Mouse (Mus musculus): ENCODE data around the gene Rgr.
A peak's percentile ranks its signal among the peaks of the same experiment; 100 is the strongest.

Gene Rgr

GRCm38 (mm10) chr14:37048914-37049410 is at the start of gene Rgr:
Gene Rgr, minus strand, starts transcription at chr14:37048964.
- no peaks in the 10 kb centered on the region for H3K36me3 ChIP-seq (ENCODE audit: insufficient read depth, low read length)
- H3K27me3 ChIP-seq (ENCODE audit: insufficient read depth, low read length): no peaks in the 10 kb centered on the region
- no peaks in the 10 kb centered on the region for H3K4me1 ChIP-seq (replicated peaks; ENCODE audit: low read depth, low read length)
- H3K9me3 ChIP-seq (ENCODE audit: low read length): no peaks in the 10 kb centered on the region
- no peak for TF ChIP-seq NANOG (IDR thresholded peaks at IDR 0.05; ENCODE audit: borderline replicate concordance, low read length)
- no peak for TF ChIP-seq CTCF (conservative IDR thresholded peaks at IDR 0.05; ENCODE audit: low read length)
- no peak for TF ChIP-seq POU5F1 (IDR thresholded peaks at IDR 0.05; ENCODE audit: borderline replicate concordance, low read length)
- no peak within 1 kb of the TSS for H3K4me3 ChIP-seq (replicated peaks; ENCODE audit: low read length)

- peaks cover 55% of the 10 kb centered on the region for H3K4me1 ChIP-seq (replicated peaks; ENCODE audit: low read depth, low read length)
- peak within 1 kb of the TSS; percentile 78 for H3K4me3 ChIP-seq (replicated peaks; ENCODE audit: low read length)
- no peaks in the 10 kb centered on the region for H3K9me3 ChIP-seq (ENCODE audit: low read length)
- H3K36me3 ChIP-seq (ENCODE audit: insufficient read depth, low read length): 0 out of 2 replicates have a peak, but pooled peaks cover 8% of the 10 kb centered on the region
- H3K27me3 ChIP-seq (ENCODE audit: insufficient read depth, low read length): peaks cover 35% of the 10 kb centered on the region
- no peak for TF ChIP-seq POU5F1 (IDR thresholded peaks at IDR 0.05; ENCODE audit: borderline replicate concordance, low read length)
- TF ChIP-seq NANOG (IDR thresholded peaks at IDR 0.05; ENCODE audit: borderline replicate concordance, low read length): no peak
- TF ChIP-seq CTCF (conservative IDR thresholded peaks at IDR 0.05; ENCODE audit: low read length): no peak
Measured at GRCm38 (mm10) chr14:37097956-37098530, 49.3 kb upstream of the Rgr start, which contains the start of gene Cdhr1. Gene Cdhr1, minus strand, starts transcription at chr14:37098347.

- H3K27me3 ChIP-seq (ENCODE audit: insufficient read depth, low read length): peaks cover 30% of the 10 kb centered on the region
- H3K9me3 ChIP-seq (ENCODE audit: low read length): no peaks in the 10 kb centered on the region
- peaks cover 55% of the 10 kb centered on the region for H3K4me1 ChIP-seq (replicated peaks; ENCODE audit: low read depth, low read length)
- H3K36me3 ChIP-seq (ENCODE audit: insufficient read depth, low read length): peaks cover 22% of the 10 kb centered on the region
- TF ChIP-seq POU5F1 (IDR thresholded peaks at IDR 0.05; ENCODE audit: borderline replicate concordance, low read length) (no peak), NANOG (IDR thresholded peaks at IDR 0.05; ENCODE audit: borderline replicate concordance, low read length) (no peak), CTCF (conservative IDR thresholded peaks at IDR 0.05; ENCODE audit: low read length) (no peak)
- H3K4me3 ChIP-seq (replicated peaks; ENCODE audit: low read length): peak overlapping the region; percentile 10; the same call in 1 of the 2 replicates
Measured at GRCm38 (mm10) chr14:37095556-37095955, 46.8 kb upstream of the Rgr start.

- TF ChIP-seq CTCF (conservative IDR thresholded peaks at IDR 0.05; ENCODE audit: low read length) (no peak), POU5F1 (IDR thresholded peaks at IDR 0.05; ENCODE audit: borderline replicate concordance, low read length) (no peak), NANOG (IDR thresholded peaks at IDR 0.05; ENCODE audit: borderline replicate concordance, low read length) (no peak)
- peaks cover 34% of the 10 kb centered on the region for H3K36me3 ChIP-seq (ENCODE audit: insufficient read depth, low read length)
Measured at GRCm38 (mm10) chr14:37094436-37094835, 45.7 kb upstream of the Rgr start.

GRCm38 (mm10) chr14:37083755-37084154 is 35.0 kb upstream of the Rgr start:
- Histone ChIP-seq H3K27me3 (ENCODE audit: insufficient read depth, low read length) (no peaks in the 10 kb centered on the region), H3K4me1 (replicated peaks; ENCODE audit: low read depth, low read length) (no peaks in the 10 kb centered on the region), H3K4me3 (replicated peaks; ENCODE audit: low read length) (no peak overlapping the region), H3K9me3 (ENCODE audit: low read length) (peaks cover 12% of the 10 kb centered on the region), H3K36me3 (ENCODE audit: insufficient read depth, low read length) (peaks cover 55% of the 10 kb centered on the region)
- TF ChIP-seq POU5F1 (IDR thresholded peaks at IDR 0.05; ENCODE audit: borderline replicate concordance, low read length) (no peak), NANOG (IDR thresholded peaks at IDR 0.05; ENCODE audit: borderline replicate concordance, low read length) (no peak)

More at GRCm38 (mm10) chr14:37094436-37094835, 45.7 kb upstream of the Rgr start:
- Histone ChIP-seq H3K4me1 (replicated peaks; ENCODE audit: low read depth, low read length) (peaks cover 54% of the 10 kb centered on the region), H3K4me3 (replicated peaks; ENCODE audit: low read length) (no peak overlapping the region), H3K27me3 (ENCODE audit: insufficient read depth, low read length) (peaks cover 28% of the 10 kb centered on the region), H3K9me3 (ENCODE audit: low read length) (no peaks in the 10 kb centered on the region)

- H3K27me3 ChIP-seq (ENCODE audit: insufficient read depth, low read length): no peaks in the 10 kb centered on the region
- H3K9me3 ChIP-seq (ENCODE audit: low read length): peaks cover 10% of the 10 kb centered on the region
- no peaks in the 10 kb centered on the region for H3K4me1 ChIP-seq (replicated peaks; ENCODE audit: low read depth, low read length)
- H3K36me3 ChIP-seq (ENCODE audit: insufficient read depth, low read length): peaks cover 40% of the 10 kb centered on the region
- TF ChIP-seq CTCF (conservative IDR thresholded peaks at IDR 0.05; ENCODE audit: low read length) (no peak), NANOG (IDR thresholded peaks at IDR 0.05; ENCODE audit: borderline replicate concordance, low read length) (no peak), POU5F1 (IDR thresholded peaks at IDR 0.05; ENCODE audit: borderline replicate concordance, low read length) (no peak)
- no peak overlapping the region for H3K4me3 ChIP-seq (replicated peaks; ENCODE audit: low read length)
Measured at GRCm38 (mm10) chr14:37080724-37081123, 32.0 kb upstream of the Rgr start.

- H3K36me3 ChIP-seq (ENCODE audit: insufficient read depth, low read length): no peaks in the 10 kb centered on the region
- no peaks in the 10 kb centered on the region for H3K9me3 ChIP-seq (ENCODE audit: low read length)
- H3K27me3 ChIP-seq (ENCODE audit: insufficient read depth, low read length): no peaks in the 10 kb centered on the region
- no peaks in the 10 kb centered on the region for H3K4me1 ChIP-seq (replicated peaks; ENCODE audit: low read depth, low read length)
- TF ChIP-seq CTCF (conservative IDR thresholded peaks at IDR 0.05; ENCODE audit: low read length): no peak
- TF ChIP-seq NANOG (IDR thresholded peaks at IDR 0.05; ENCODE audit: borderline replicate concordance, low read length): no peak
- no peak for TF ChIP-seq POU5F1 (IDR thresholded peaks at IDR 0.05; ENCODE audit: borderline replicate concordance, low read length)
- no peak overlapping the region for H3K4me3 ChIP-seq (replicated peaks; ENCODE audit: low read length)
Measured at GRCm38 (mm10) chr14:37068516-37068915, 19.8 kb upstream of the Rgr start.

- no peaks in the 10 kb centered on the region for H3K4me1 ChIP-seq (replicated peaks; ENCODE audit: low read depth, low read length)
- H3K27me3 ChIP-seq (ENCODE audit: insufficient read depth, low read length): no peaks in the 10 kb centered on the region
- no peak for TF ChIP-seq NANOG (IDR thresholded peaks at IDR 0.05; ENCODE audit: borderline replicate concordance, low read length)
- TF ChIP-seq POU5F1 (IDR thresholded peaks at IDR 0.05; ENCODE audit: borderline replicate concordance, low read length): no peak
- no peak for TF ChIP-seq CTCF (conservative IDR thresholded peaks at IDR 0.05; ENCODE audit: low read length)
- H3K4me3 ChIP-seq (replicated peaks; ENCODE audit: low read length): no peak within 1 kb of the TSS
- no peaks in the 10 kb centered on the region for H3K36me3 ChIP-seq (ENCODE audit: insufficient read depth, low read length)
- H3K9me3 ChIP-seq (ENCODE audit: low read length): no peaks in the 10 kb centered on the region
Measured at GRCm38 (mm10) chr14:37067629-37068028, 18.9 kb upstream of the Rgr start, which contains the start of gene Lrit2. Gene Lrit2, plus strand, starts transcription at chr14:37067929.

Data from E14TG2a.4 (cell line).